Mouse (Mus musculus): ENCODE measurements around the gene Nectin3.
"Not testable (repeated sequence)": the region's sequence is repeated elsewhere in the genome, so short reads cannot be mapped to it uniquely, and the experiment has no call there.

The Nectin3 gene

DNA sequence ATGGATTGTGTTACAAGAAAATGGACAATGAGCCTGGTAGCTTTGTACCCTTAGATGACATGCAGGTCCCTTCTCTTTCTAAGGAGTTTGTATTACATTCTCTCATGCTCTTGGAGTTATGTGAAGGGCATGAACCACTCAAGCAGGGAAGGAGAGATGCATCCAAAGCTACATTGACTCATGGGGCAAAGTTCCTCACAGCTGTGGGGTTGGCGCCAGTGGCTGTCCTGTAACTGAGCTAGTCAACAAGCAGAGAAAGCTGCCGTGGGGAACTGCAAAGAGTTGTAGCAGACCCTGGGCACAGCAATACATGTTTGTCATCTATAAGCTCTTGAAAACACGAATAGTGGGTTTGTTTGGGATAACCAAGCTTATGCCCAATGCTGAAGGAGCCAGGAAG is 82.1 kb downstream of the Nectin3 start:
- no peak for DNase-seq (ENCODE audit: low spot score in 2 of 2)

DNA sequence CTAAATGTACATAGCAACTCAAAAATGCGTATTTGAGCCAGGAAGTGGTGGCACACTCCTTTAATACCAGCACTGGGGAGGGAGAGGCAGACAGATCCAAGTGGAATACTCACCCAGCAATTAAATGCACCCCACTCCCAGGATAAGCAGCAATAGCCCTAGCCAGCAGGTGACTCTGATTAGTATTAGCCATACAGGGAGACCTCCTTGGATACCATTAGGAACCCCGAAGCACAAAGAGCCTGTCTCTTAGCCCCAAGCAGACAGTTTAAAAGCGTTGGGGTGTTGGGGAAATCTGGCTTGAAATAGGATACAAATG is 87.6 kb downstream of the Nectin3 start:
- no peak for DNase-seq (ENCODE audit: low spot score in 2 of 2)

DNA sequence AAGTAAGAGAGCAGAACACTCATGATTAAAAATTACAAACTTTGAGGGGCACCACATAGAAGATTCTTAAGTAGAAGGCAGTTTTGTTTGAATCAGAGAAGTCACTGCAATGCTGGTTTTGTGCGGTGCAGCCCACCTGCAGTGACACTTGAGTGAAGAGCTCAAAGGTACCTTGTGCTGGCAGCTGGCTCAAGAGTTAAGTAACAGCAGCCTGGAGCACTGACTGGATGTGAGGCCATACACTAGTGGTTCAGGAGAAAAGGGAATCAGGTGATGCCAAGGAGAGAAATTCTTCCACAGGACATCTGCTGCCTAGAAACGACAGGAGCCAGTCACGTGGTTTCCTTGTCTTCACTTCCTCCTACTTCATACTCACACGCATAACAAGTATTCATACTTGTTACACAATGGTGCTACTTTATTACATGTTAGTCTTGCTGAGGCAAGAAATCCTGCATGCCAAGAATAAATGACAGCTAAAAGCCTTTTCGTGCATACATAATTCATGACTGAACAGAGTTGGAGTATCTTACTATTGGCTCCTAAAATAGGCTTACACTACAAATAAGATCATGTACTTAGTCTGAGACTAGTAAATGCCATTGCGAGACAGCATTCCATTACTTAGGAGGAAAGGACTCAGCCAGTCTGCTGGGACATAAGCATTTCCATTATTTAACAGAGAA is 88.1 kb downstream of the Nectin3 start:
- DNase-seq (ENCODE audit: low spot score in 2 of 2) = no peak

DNA sequence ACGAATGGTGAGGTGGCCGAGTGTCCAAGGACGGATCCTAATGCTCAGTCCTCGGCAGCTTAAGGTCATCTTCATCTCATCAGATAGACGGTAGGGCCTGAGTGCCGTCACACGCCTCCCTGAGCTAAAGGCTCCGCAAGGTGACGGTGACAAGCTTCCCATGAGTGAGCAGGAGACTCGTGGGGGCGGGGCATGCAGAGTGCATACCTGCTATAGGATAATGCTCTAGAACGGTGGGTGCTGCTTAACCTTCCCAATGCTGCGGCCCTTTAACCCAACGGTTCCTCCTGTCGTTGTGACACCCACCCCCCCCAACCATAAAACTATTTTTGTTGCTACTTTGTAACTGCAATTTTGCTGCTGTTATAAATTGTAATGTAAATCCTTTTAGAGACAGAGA is 90.3 kb downstream of the Nectin3 start:
- DNase-seq (ENCODE audit: low spot score in 2 of 2) = no peak

DNA sequence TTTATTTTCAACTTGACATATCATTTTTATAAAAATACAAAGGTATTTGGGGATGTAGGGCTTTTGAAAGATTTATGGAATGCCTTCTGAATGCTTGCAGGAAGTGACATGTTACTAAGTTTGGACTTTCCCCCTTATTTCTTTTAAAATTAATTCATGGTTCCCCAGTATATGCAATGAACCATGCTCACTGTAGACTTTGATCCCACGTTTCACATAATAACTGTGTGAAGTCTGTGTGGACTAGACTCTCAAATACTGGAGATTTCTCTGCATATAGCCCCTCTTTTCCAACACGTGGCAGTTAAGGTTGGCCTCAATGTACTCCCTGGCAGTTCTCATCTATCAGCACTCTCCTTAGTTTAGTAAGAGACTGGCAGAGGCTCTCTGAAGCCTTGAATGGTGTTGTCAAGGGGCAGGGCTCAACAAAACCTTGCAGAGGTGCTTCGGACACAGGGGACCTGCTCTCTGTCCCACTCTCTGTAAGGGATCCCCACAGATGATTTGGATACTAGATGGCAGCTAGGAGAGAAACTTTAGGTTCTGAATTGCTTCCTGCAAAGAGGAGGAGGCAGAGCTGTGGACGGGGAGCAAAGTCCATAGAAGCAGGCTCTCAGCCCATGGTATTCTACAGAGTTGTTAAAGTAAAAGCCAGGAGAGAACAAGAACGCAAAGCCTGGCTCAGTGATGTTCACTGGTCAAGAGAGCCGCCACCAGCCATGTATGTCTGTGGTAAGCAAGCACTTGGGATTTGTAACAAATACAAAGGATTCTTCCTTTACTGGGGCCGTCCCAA is 91.3 kb downstream of the Nectin3 start:
- DNase-seq (ENCODE audit: low spot score in 2 of 2) = no peak

DNA sequence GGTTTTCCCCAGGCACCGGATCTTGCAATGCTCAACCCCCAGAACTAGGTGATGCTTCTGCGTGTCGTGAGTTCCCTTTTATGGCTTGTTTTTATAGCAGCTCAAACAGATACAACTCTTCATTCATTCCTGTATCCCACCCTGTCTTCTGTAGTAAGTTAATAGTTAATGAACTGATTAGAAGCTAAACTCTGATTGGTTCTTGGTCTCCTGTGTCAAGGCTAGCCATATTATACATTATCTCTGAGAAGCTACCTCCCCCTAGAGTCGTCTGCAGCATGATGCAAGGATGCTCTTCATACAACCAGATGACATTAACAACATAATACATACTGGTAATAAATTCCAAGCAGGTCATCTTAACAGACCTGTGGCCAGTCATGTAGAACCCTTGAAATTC is 100.4 kb downstream of the Nectin3 start:
- no peak for DNase-seq (ENCODE audit: low spot score in 2 of 2)

DNA sequence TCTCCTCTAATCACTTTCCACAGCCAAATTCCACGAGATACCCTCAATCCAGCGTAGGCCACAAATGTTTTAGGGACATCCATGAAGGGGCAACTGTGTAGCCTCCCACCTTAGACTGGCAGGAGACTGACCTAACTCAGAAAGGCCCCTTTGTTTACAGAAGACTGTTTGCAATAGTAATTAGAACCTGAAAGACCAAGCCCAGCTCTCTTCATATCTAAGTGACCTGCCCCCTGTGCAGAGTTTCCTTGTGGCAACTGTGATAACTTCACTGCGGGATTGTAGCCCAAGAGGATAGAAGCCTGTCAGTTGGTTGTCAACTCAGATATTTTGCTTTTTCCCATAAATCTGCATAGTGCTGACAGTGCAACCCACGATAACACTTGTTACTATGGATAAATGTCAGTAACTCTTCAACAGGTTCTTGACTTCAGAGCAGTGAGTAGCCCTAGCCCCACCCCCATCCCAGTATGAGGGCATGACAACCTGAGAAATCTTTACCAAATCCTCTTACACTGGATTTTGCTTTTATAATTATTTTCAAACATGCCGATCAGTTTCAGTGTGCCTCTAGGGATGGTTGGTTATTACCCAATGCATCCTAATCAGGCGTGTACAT is 108.8 kb downstream of the Nectin3 start:
- no peak for DNase-seq (ENCODE audit: low spot score in 2 of 2)

DNA sequence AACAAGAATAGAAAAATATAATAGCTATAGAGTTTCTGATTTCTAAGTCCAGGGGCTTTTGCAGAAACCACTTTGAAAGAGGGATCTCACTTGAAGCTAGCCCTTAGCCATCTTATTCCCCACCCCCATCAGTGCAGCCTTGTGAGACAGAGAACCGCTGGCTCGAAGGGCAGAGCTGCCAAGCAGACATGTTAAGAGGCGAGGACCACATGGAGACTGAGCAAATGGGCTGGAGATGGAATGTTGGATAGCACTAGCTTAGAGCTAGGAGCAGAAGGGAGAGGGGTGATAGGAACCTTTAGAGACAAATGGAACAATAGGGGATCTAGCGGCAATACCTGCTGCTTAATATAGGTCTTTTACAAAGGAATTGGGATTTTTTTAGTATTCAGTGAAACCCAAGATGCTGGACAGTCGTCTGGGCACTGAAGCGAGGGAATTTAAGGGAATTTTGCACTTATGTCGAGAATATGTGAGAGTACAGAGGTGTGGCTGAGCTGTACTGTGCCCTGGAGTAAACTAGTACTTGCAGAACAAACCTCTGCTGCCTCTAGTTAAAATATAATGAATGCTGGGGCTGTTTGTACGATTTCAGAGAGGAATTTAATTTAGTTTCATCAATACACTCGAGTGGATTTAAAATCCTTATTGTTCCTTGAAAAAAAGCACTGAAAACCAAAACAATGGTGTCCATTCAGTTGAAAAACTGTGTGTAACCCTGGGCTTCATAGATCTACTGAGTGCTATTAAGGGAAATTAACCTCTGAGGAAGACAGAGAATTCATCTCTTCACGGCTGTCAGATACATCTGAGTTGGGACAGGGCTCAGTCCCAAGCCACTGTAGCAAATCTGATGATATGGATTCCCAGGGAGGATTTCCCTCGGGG is 109.6 kb downstream of the Nectin3 start:
- DNase-seq (ENCODE audit: low spot score in 2 of 2) = no peak

DNA sequence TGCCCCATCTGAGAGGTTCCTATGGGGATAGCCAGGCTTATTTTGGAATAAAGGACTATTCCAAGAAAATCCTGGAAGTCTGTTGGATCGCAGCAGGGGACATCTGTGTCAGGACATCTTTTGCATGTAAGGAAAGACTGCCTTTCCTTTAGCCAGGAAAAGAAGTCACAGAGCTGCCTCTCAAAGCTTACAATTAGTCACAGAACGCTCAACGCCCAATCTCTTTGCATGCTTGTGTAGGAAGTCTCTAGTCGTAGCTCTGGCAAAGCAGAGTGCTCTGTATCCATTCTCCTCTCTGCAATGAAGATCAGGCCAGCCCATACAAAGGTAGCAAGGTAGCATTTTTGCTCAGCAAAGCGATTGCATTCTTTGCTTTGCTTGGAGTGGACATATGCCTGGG is 114.0 kb downstream of the Nectin3 start:
- no peak for DNase-seq (ENCODE audit: low spot score in 2 of 2)

DNA sequence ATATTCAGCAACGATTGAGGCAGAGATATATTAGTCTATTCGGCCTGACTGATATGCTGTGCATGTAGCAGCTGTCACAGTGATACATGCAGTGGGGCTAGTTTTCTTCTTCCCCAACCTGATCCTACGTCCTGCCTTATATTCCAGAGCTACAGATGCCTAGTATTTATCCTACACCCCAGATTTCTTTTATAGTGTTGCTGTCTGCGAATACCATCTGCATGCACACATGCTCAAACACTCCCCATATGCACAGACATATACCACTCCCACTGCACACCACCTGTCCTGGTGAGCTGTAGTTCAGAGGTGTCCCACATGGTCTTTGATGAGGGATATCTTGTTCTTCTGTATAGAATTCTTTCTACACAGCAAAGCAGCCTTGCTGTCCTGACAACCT is 115.0 kb downstream of the Nectin3 start:
- no peak for DNase-seq (ENCODE audit: low spot score in 2 of 2)

DNA sequence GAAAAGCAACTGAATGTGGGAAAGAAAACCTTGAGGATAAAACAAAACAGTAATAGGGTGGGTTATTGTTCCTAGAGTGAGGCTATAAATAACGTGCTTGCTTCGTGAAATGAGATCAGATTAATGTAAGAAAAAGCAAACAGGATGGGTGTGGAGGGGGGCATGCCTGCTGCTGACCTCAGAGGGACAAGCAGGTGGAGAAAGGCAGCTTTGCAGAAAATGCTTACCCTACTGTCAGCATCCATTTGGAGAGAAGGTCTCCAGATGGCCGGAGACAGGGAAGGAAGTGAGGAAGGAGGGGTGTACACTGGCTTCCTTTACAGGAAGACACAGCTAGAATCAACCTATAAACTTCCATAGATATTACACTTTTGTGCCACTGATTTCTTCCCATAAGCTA is 121.8 kb downstream of the Nectin3 start:
- no peak for DNase-seq (ENCODE audit: low spot score in 2 of 2)

DNA sequence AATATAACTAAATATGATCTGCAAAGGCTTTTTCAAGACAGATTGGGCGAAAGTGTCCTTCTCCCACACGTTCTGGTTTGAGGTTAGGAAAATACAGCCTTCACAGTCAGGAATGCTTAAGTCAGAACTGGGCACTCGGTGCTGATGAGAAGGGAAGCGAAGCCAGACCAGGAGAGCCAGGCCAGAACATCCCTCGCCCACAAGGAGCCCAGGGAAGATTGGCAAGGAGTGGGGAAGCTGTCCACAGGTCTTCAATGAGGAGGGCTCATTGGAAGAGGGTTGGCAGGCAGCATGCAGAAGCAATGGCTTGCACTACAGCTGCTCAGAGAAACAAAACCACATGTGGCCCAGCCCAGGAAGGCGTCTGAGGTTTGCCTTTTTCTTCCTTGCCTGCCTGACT is 136.3 kb downstream of the Nectin3 start:
- no peak for DNase-seq (ENCODE audit: low spot score in 2 of 2)

DNA sequence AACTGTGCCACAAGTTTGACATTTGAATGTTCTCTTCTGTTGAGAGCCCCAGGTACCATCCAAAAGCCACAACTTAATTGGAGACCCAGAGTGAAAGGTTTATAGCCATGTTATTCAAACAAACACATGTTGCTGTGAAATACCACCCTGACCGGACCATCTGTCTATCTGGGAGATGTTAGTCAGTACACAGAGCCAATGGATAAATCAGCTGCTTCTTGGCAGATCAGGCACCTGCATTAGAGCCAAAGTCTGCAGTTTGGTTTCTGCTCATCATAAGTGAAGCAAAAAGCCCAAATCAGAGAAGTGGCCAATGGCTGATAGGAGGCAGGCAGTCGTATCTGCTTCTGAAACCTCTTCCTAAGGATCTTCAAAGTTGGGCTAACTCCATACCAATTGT is 140.7 kb downstream of the Nectin3 start:
- not testable (repeated sequence) for DNase-seq (ENCODE audit: low spot score in 2 of 2)

DNA sequence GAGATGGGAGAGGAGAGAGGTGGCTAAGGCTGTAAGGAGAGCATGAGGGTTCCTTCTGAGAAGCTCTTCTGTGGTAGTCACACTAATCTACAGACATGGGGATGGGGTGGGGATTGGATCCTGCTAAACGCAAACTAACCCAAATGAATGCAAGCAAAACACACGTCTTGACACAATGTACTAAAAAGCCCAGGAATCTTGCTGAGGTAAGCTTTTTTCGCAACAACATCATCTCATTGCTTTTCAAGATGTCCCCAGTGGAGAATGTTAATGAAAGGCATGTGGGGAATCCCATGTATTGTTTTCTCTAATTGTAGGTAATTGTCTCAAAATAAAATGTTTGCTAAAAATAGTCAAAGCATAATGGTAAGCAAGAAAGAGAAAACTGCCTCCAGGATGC is 141.7 kb downstream of the Nectin3 start:
- no peak for DNase-seq (ENCODE audit: low spot score in 2 of 2)
